Mouse (Mus musculus) cerebellum, postnatal 10 days (tissue): ENCODE measurements around the gene Rbm44.

Experiments
- DNase-seq, 2 experiments: peaks; one replicate each; pipeline ENCODE4 v3.0.0; 2021; ENCODE audit warnings: mixed read lengths in 2 of 2

The Rbm44 gene

GRCm38 (mm10) chr1:91144813-91145212, at the start of gene Rbm44:
Rbm44 (plus strand) TSS chr1:91145089.
- DNase-seq = no peak

DNA sequence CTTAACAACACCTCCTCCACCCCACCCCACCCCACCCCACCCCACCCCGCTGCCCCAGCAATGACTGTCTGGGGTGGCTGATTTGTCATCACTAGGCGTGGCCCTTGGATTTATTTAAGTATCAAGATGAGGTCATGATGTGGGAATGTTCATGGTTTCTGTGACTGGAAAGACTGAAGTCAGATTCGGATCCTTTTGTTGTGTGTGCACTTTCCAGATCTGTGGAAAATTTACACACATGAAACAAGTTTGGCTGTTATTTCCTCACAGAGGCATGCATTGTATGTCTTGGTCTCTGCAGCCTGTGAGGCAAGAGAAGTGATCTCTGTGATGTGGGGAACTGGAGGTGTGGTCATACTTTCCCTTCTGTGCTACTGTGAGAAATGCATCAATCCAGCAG, 49.6 kb upstream of the Rbm44 start:
- no peak for DNase-seq

GRCm38 (mm10) chr1:91095853-91096252, 49.0 kb upstream of the Rbm44 start:
- no peak for DNase-seq

- DNase-seq = no peak
Observed at GRCm38 (mm10) chr1:91096490-91096889, 48.4 kb upstream of the Rbm44 start.

- no peak for DNase-seq
Observed at GRCm38 (mm10) chr1:91097283-91097834, 47.5 kb upstream of the Rbm44 start.

DNA sequence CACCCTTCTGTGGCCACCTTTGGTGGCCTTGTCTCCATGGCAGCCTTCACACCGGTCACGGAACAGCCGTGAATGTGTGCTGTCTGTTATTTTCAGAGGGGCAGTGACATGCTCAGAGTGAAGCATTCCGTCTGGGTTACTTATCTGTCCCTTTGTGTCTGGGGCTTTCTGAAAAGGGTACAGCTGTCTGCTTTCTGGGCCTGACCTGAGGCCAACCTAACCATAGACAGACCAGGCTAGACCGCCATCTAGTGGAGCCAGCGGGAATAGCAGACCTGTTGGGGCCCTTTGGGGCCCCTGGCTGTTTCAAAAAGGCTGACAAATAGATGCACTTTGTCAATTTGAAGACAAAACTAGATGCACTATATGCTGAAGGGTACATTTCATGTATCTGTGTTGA, 46.0 kb upstream of the Rbm44 start:
- DNase-seq = peak; percentile 79 to 86

DNA sequence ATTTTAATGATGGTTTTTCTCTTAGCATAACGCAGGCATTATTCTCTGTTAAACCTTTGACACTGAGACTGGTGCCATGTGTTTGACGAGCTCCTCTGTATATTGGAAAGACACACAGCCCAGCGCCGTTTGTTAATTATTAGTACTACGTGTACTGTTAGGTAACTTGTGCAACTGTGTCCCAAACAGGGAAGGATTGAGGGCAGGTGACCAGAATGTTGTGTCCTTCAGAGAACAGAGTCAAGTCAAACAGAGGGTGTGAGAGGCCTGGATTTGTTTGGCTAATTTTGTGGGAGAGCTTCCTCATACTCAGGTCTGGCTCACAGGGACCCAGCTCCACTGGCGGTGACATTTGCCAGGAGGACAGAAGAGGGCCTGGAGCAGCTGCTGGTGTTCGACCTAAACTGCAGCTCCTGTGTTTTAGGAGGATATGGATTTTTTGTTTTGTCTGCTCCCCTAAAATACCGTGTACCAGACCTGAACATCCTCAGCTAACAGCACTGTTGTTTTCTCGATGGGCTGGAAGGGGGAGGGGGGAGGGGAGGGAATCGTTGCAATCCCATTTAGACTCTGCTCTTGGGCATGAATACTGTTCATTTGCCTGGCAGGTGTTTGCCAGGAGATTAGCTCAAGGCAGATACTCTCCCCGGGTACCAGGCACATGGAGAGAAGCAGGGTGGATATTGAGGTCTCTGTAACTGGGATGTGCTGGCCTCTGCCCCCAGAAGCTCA, 43.0 kb upstream of the Rbm44 start:
- no peak for DNase-seq

DNA sequence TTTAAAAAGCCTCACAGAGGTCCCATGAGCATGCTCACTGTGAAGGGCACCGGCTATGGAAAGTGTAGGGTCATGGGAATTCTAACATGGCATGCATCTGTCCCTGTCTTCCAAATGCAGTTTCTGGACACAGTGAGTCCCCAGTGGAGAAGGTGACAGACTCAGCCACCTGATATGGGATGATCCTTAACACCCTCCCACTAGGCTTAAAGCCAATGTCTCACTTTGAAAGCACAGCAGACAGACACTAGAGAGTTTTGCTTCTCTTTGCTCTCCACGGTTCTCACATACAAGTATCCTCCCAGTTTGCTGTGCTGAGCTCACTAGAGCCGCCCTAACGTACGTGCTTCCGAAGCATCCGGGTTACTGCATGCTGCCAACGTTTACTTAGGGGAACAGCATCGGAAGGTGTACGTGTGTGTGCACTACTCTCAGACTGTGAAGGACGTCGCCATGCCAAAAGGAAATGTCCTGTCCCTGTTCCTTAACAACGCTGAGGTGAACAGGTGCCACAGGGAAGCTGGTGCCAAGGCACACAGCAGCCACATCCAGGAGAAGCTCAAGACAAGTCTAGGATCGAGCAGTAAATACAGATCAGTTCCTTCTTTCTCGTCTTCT, 41.4 kb upstream of the Rbm44 start:
- DNase-seq = no peak

DNA sequence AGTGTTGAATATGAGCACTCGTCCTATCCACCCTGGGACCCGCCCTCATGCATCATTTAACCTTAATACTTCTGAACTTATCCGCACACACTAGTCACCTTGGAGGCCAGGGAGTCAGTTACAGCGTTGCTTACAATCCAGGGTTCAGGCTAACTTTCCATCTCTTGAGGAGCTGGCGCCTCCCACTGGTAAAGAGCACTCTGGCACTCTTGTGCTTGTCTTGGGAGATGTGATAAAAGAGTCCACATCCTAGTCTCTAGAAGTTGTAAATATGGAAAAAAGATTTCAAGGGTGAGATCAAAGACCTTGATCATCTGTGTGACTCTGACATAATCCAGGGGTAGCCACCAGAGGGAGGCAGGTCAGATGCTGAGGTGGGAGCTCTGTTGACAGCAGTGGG, 37.3 kb upstream of the Rbm44 start:
- DNase-seq = no peak

DNA sequence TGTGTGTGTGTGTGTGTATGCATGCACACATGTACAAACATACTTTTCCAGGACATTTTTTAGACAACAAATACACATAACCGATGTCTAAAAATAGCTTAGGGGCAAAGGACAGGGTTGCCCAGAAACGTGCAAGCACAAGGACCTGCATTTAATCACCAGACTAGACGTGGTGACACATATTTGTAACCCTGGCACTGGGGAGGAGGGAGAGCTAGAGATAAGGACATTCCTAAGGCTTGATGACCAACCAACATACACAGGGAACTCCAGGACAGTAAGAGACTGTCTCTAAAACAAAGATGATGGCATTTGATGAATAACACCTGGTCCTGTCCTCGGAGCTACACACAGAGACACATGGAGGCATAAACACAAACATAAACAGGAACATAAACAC, 35.6 kb upstream of the Rbm44 start:
- DNase-seq = no peak

GRCm38 (mm10) chr1:91112171-91112570, 32.7 kb upstream of the Rbm44 start:
- no peak for DNase-seq

- DNase-seq = no peak
Observed at GRCm38 (mm10) chr1:91112606-91113005, 32.3 kb upstream of the Rbm44 start.

DNA sequence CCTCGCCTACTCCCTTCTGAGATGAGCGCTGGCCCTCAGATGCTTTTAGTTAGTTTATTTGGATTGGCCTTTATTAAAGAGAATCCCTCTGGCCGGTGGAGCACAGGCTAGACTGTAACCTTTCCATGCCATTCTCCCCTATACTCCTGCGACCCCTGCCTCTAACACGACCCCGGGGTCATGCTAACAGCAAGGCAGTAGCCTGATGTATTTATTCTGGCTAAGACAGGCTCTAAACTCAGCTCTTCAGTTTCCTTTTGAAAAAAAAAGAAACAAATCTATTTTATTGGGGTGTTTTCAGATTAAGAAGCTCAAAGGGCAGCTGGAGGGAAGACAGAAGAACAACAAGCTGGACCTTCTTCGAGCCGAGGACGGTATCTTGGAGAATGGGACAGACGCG, 22.8 kb upstream of the Rbm44 start:
- DNase-seq = no peak

DNA sequence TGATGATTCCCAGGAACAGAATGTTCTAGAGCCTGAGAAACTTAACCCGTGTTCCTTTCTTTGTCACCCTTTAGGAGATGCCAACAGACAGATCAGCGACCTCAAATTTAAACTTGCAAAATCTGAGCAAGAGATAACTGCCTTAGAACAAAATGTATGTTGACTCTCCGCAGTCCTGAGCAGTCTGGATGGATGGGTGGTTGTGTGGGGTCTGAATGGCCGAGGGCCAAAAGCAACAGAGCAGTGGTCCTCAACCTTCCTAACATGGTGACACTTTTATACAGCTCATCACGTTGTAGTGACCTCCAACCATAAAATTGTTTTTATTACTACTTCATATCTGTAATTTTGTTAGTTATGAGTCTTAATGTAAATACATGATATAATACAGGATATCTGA, 21.9 kb upstream of the Rbm44 start:
- DNase-seq = no peak

- DNase-seq = no peak
Observed at GRCm38 (mm10) chr1:91123466-91123865, 21.4 kb upstream of the Rbm44 start.

- DNase-seq = no peak
Observed at GRCm38 (mm10) chr1:91128849-91129248, 16.0 kb upstream of the Rbm44 start.

DNA sequence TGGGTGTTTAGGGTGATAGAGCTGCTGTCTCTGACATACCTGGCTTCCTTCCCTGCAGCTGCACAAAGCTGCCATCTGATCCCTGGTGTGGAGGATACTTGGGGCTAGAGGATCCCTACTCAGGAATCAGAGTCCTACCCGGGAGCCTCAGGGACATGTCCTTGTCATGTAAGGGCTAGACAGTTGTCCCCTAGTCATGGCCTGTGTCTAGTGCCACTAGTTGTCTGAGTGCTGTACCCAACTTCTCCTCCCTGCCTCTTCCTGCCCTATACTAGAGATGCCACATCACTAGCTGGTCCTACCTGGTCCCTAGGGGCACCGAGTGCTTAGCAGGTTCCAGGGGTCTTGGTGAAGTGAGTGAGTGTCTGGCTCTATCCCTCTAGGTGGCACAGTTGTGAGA, 7.9 kb upstream of the Rbm44 start:
- no peak for DNase-seq

GRCm38 (mm10) chr1:91151509-91151908, 6.6 kb downstream of the Rbm44 start:
- DNase-seq = no peak

DNA sequence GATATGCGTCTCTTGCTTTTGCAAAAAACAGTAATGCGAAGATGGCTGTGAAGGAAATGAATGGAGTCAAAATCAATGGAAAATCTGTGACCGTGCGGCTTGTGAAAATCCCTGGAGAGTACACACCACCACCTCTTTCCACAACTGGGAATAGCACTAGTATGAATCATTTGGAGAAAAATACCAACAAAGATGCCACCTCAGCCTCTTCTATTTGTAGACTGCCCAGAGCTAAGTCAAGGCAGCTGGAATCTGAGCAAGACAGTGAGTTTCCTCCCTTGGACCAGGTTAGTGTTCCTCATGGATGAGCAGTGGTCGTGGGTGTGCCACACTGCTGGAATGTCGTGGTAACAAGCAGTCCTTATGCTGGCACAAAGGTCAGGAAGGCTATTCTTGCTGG, 21.9 kb downstream of the Rbm44 start:
- DNase-seq = no peak

DNA sequence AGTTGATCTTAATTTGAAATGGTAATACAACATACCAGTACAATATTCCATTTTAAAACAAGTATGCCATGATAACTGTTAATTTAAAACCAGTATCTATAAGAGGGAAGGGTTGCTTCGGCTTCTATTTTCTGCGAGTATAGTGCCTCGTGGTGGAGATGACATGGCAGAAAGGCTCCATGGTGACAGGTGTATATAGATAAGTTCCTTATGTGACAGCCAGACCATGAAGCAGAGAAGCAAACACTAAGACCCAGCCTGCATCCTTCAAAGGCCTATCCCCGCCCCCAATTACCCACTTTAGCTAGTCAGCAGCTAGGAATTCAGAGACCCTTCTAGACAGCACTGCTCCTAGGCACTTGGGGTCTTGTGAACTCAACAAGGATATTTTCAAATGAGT, 24.3 kb downstream of the Rbm44 start:
- no peak for DNase-seq

GRCm38 (mm10) chr1:91174796-91175195, 29.9 kb downstream of the Rbm44 start:
- no peak for DNase-seq

DNA sequence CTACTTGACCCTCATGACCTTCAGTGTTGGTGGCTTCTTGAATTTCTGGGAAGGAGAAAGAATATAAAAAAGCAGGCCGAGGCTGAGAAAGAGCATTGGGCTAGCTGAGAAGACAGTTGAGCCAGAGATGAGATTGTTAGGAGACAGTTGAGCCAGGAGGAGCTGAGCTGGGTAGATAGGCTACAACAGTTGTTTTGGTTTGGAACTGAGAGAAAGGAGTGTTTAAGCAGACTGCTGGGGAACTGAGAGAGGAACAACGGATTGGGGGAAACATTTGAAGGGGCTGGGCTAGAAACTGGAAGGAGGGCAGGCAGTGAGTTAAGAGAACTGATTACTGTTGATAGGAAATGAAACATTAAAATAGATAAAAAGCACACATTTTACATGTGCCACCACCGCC, 31.1 kb downstream of the Rbm44 start:
- DNase-seq = no peak

GRCm38 (mm10) chr1:91176871-91177270, 32.0 kb downstream of the Rbm44 start:
- no peak for DNase-seq

DNA sequence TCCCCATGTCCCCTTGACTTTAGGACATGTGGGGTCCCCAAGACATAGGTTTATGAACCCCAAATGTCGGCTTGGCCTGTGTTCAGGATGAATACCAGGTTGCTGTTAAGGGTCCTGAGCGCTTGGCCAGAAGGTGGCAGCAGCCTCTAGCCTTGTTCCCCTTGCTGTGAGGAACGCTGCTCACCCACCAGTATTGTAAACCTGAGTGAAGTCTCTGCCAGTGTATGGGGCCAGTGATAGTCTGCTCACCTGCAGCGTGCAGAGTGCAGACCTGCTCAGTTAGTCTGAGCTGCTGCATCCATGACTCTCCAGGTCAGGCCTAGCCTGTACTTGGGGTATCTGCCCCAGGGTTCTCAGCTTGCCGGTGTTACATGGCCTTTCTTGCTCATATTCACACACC, 34.2 kb downstream of the Rbm44 start:
- DNase-seq = peak; percentile 82 to 85
